Mouse (Mus musculus): ENCODE measurements around the gene Syde1.
A peak's percentile ranks its signal among the peaks of the same experiment; 100 is the strongest.

Gene Syde1

GRCm38 (mm10) chr10:78575690-78576089 is 16.1 kb downstream of the Syde1 start:
- DNase-seq (ENCODE audit: low spot score in 2 of 2): peak in 1 of 2 experiments; percentile 30

- no peak for DNase-seq (ENCODE audit: low spot score in 2 of 2)
Measured at GRCm38 (mm10) chr10:78575105-78575632, 16.6 kb downstream of the Syde1 start.

GRCm38 (mm10) chr10:78574250-78575104 is 17.3 kb downstream of the Syde1 start, which contains the start of gene Ilvbl:
Gene Ilvbl, plus strand, starts transcription at chr10:78574346.
- DNase-seq (ENCODE audit: low spot score in 2 of 2): peak; percentile 96

- DNase-seq (ENCODE audit: low spot score in 2 of 2): no peak
Measured at GRCm38 (mm10) chr10:78573226-78573625, 18.5 kb downstream of the Syde1 start.

- DNase-seq (ENCODE audit: low spot score in 2 of 2): no peak
Measured at GRCm38 (mm10) chr10:78570897-78571296, 20.9 kb downstream of the Syde1 start.

GRCm38 (mm10) chr10:78570416-78570815 is 21.3 kb downstream of the Syde1 start:
- no peak for DNase-seq (ENCODE audit: low spot score in 2 of 2)

GRCm38 (mm10) chr10:78569686-78570085 is 22.1 kb downstream of the Syde1 start:
- DNase-seq (ENCODE audit: low spot score in 2 of 2): no peak

GRCm38 (mm10) chr10:78569191-78569590 is 22.6 kb downstream of the Syde1 start:
- no peak for DNase-seq (ENCODE audit: low spot score in 2 of 2)

- DNase-seq (ENCODE audit: low spot score in 2 of 2): no peak
Measured at GRCm38 (mm10) chr10:78565070-78565469, 26.7 kb downstream of the Syde1 start.

- peak in 1 of 2 experiments; percentile 3 for DNase-seq (ENCODE audit: low spot score in 2 of 2)
Measured at GRCm38 (mm10) chr10:78540943-78541342, 50.8 kb downstream of the Syde1 start.

All from heart, adult 9 months (tissue).